Mouse (Mus musculus) splenic B cell, adult 2 months (primary cell): ENCODE results near the gene Ctsa.
A peak's percentile ranks its signal among the peaks of the same experiment; 100 is the strongest.
"Not testable (repeated sequence)": the region's sequence is repeated elsewhere in the genome, so short reads cannot be mapped to it uniquely, and the experiment has no call there.

Experiments
- DNase-seq: peaks from one replicate; pipeline ENCODE4 v3.0.0-alpha.2; 2011; ENCODE audit warnings: low read depth, low spot score
- H3K27me3 ChIP-seq: 2 replicates; pipeline ENCODE4 v1.6.1; 2012; ENCODE audit warnings: mild to moderate bottlenecking, low read length, moderate library complexity, mixed read lengths; ENCODE audit not compliant: control insufficient read depth, poor library complexity, insufficient read depth, severe bottlenecking
- H3K36me3 ChIP-seq: 2 replicates; pipeline ENCODE4 v1.6.1; 2012; ENCODE audit warnings: mild to moderate bottlenecking, low read length, moderate library complexity, mixed read lengths; ENCODE audit not compliant: control insufficient read depth, poor library complexity, insufficient read depth, severe bottlenecking

The Ctsa gene

DNA sequence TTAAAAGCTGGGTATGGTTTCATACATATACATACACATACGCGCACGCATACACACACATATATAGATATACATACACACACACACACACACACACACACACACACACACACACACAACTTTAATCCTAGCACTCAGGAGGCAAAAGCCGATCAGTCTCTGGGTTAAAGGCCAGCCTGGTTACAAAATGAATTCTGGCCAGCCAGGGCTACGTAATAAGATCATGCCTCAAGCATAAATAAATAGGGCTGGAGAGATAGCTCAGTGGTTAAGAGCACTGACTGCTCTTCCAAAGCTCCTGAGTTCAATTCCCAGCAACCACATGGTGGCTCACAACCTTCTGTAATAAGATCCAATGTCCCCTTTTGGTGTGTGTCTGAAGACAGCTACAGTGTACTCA lies 22.9 kb downstream of the Ctsa start:
- not testable (repeated sequence) for DNase-seq, H3K36me3 ChIP-seq, H3K27me3 ChIP-seq

DNA sequence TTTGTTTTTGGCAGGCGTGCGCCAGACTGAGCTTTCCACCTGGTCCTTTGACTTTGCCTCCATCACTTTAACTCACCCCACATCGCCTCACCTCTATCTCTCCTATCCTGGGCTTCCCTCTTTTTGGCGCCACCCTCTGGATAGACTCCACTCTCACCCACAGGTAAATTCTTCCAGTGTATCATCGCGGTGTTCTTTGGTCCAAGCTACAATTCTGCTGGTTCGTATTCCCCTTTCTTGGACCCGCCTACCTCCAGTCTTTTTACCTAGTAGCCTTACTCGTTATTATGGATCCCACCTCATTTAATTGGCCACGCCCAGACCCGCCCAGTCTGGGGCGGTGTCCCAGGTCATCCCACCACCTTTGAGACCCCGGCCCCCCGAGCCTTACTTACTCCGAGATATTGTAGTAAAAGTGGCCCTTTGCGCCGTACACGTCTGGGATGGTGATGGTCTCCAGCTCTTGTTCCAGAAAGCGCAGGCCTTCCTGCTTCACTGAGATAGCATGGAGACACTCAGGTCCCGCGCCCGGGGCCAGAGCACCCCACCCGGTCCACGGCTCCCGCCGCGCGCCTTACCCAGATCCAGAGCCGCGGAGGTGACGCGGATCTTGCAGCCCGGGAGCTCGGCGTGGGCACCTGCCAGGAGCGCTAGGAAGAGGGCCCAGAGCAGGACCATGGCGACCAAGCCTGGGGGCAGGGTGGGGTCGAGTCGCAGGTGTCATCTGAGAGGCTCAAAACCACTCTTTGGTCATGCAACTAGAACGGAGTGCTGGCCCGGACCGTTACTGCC lies 23.8 kb downstream of the Ctsa start:
- no peaks in the 10 kb centered on the region for H3K36me3 ChIP-seq
- H3K27me3 ChIP-seq, result no peaks in the 10 kb centered on the region
- DNase-seq, result no peak

DNA sequence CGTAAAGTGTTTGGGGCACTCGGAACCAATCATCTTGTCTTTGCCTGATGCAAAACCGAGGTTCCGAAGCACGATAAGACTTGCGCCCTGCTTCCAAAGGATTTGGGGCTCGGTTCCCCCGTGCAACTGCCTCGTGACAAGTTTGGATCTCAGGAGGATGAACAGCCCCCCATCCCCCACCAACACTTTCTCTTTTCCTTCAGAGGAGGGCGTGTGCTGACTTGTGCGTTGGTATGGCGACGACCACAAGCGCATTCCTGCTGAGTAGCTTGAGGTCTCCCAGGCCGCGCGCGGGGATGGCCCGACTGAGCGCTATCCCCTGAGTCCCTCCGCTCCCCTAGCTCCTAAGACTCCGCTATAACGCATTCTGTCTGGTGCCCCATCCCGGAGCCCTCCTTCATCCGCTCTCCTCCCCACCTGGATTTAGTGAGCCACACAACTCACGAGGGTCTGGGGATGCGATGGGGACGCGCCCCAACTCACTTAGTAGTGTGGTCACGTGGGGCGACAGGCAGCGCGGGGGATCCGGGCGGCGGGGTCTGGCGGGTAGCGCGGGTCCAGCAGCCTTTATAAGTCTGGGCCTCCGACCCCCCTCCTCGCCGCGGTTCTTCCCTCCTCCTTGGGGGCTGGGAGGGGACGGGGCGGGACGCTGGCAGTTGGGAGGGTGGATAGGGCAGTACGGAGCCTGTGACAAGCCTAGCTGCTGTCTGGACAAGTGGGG lies 24.6 kb downstream of the Ctsa start, which contains the start of gene Pltp:
Pltp (minus strand) TSS at position 611 of the 721 bp plus-strand sequence.
- peak; percentile 56 for DNase-seq
- H3K36me3 ChIP-seq, result no peaks in the 10 kb centered on the region
- H3K27me3 ChIP-seq, result no peaks in the 10 kb centered on the region

DNA sequence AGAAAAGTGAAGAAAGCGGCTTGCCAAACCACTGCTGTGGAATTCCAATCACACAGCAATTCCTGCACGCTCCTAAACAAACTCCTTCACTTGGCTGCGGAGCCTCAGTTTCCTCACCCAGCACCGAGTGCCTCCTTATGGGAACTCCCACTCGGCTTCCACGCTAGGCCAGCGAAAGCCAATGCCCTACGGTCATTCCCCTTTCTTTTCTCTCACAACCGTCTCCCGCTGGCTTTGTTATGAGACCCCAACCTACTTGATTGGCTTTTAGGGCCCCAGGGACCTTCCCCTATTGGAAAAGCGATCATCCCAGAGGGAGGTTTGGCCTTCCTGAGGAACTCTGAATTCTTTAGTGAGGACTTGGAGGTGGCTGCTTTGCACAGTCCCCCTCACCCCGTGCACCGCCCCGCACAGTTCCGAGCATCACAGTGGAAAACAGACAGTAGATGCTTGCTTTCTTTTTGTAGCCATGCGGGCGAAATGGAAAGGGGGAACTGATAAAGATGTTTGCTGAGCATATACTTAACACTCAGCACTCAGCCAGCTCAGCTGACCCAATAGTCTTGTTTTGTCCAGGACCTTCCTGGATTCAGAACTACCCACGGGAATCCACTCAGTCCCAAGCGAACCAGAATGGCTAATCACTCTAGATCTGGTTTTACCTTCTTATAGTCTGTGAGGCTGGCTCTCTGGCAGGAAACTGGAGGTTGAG lies 25.3 kb downstream of the Ctsa start:
- DNase-seq, result peak; percentile 34
- Histone ChIP-seq H3K36me3 (no peaks in the 10 kb centered on the region), H3K27me3 (no peaks in the 10 kb centered on the region)

DNA sequence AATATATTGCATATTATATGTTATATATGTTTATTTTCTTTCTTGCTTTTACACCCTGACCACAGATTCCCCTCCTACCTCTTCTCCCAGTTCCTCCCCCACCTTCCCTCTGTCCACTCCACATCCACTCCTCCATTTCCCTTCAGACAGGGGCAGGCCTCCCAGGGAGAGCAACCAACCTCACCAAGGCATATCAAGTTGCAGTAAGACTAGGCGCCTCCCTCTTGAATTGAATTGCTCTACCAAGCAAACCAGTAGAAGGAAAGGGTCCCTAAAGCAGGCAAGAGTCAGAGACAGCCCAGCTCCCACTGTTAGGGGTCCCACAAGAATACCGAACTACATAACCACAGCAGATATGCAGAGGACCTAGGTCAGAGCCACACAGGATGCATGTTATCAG lies 26.5 kb downstream of the Ctsa start:
- H3K27me3 ChIP-seq, result no peaks in the 10 kb centered on the region
- no peaks in the 10 kb centered on the region for H3K36me3 ChIP-seq
- DNase-seq, result no peak

DNA sequence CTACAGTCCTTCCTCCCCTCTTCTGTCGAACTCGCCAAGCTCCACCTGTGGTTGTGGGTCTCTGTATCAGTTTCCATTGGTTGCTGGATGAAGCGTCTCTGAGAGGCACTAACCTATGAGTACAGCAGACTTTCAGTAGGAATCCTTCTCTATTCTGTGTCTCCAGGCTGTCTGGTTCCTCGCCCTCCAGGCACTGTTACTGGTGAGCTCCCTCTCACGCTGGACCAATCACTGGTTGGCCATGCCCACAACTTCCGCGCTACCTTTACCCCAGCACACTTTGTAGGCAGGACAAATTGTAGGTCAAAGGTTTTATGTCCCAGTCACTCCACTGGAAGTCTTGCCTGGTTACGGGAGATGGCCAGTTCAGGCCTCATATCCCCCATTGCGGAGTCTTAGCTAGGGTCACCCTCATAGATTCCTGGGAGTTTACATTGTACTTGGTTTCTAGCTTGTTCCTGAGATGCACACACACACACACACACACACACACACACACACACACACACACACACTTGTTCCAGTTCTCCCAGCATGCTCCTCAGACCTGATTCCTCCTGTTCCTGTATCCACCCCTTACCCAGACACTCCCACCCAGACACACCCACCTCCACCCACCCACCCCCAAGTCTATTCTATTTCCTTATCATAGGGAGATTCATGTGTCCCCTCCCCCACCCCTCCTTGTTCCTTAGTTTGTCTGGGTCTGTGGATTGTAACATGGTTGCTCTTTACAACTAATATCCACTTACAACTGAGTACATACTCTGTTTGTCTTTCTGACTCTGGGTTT lies 27.2 kb downstream of the Ctsa start:
- Histone ChIP-seq H3K27me3 (no peaks in the 10 kb centered on the region), H3K36me3 (no peaks in the 10 kb centered on the region)
- DNase-seq, result no peak

DNA sequence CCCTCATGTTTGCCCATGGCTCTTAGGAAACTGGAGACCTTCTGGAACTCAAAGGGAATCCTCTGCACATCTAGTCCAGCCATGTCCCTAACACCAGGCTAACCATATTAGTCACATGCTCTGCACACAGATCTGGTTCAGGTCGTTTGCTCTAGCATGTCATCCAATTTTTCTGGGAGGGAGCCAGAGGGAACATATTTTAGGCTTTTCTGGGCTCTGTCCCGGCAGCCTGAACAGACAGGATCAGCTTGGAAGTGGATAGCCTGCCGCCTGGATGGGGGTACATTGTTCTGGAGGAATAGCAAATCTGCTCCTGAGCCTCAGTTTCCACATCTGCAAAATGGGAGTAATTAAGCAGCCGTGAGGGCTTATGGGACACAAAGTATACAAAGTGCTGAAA lies 28.4 kb downstream of the Ctsa start:
- no peak for DNase-seq
- Histone ChIP-seq H3K36me3 (no peaks in the 10 kb centered on the region), H3K27me3 (no peaks in the 10 kb centered on the region)

DNA sequence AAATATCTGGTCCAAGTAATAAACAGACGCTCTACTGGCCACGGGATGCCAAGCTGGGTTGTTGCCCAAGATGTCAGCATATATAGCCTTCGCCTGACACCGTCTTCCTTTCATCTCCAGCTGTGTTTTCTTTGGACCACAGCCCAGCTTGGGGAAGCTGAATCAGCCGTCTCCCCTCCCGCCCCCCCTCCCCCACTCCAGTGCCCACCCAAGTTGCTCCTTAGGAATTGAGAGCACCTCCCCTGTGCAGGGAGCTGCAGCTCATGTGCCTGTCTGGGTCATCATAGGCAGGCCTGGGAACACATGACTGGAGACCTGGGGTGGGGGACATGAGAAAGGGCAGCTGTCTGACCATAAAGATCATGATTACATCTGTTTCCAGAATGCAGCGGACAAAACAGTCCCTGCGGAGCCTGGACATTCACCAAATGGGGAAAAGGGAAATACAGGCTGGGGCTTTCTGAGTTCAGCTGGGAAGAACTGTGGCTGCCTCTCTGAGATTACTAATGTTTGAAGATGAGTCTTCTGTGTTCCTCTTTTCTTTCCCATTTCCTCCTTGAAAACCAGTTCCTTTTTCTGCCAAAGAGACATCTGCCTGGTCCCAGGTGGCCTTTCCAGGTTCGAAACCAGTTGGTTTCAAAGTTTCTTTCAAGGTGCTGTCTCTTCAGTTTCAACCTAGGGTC lies 29.6 kb downstream of the Ctsa start:
- DNase-seq, result peak; percentile 57
- H3K36me3 ChIP-seq, result no peaks in the 10 kb centered on the region
- no peaks in the 10 kb centered on the region for H3K27me3 ChIP-seq

DNA sequence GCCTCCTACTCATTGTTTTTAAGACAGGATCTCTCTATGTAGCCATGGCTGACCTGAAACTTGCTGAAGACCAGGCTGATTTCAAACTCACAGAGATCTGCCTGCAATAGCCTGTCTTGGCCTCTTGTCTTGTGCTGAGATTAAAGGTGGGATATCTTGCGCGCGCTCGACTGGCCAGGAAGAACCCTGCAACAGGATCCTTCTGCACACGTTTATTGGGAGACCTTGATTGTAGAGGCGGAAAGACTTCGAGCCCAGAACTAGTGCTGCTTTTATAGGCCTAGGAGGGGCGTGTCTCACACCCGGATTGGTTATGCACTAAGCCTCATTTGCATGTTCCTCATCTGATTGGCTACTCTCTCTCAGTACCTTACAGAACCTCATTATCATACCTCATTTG lies 30.7 kb downstream of the Ctsa start:
- not testable (repeated sequence) for H3K36me3 ChIP-seq, H3K27me3 ChIP-seq, DNase-seq

DNA sequence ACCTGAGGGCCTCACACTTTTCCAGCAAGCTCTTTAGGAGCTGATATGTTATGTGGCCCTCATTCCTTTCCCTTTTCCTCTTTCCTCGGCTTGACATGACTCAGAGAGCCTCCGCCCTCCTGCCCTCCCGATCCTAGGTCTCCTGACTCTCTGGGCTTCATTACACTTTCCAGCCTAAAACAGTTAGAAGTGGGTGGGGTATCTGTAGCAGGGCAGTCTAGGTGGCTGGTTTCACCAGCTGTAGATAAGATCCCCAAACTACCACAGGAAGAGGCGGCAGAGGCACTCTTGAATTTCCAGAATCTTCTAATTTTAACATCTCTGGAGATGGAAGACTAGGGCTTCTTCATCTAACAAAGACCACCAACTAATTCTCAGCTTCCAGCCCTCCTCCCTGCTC lies 31.9 kb downstream of the Ctsa start:
- Histone ChIP-seq H3K27me3 (no peaks in the 10 kb centered on the region), H3K36me3 (no peaks in the 10 kb centered on the region)
- no peak for DNase-seq

DNA sequence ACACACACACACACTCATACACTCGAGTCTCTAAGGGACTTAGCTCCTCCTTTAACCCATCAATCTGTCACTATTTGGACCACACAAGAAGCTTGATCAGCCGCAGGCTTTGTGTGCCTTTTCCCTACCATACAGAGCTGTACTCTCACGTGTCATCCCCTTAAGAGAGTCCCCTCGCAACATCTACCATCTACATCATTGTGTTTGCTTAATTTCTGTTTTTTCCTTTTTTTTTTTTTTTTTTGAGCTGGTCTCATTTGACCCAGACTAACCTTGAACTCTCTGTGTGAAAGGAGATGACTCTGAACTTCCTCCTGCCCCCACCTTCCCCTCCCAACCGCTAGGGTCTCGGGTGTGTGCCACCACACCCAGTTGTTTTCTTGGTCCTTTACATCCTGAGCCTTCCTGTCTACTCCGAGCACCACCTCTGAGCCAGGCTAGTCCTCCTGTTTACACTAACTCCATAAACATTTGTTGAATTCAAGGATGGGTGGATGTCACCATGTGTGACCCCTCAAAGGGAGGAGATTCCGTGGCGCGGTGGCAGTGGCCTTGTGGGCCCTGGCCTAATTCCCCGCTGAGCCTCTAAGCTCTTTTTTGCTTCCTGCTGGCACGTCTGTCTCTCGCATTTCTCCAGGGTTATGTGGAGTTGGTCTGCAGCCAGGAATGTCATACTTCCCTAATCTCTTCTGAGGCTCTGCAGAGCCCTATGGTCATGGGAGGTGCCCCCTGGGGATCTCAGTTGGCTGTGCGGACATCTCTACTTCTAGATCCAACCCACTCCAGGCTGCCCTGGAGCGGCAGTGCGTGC lies 34.3 kb downstream of the Ctsa start:
- no peaks in the 10 kb centered on the region for H3K36me3 ChIP-seq

DNA sequence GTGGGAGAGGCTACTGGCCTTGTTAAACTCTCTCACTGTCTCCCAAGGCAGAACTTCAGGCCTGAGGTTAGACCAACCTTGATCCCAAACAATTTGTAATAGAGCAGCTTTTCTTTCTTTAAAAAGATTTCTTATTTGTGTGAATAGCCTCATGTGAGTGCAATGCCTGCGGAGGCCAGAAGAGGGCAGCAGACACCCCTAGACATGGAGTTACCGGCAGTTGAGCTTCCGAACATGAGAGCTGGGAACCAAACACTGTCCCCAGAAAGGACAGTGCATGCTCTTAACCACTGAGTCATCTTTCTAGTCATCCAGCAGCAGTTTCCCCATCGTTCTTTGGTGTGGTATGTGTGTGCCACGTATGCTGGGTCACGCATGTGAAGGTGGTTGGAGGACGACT lies 34.9 kb downstream of the Ctsa start:
- peak; percentile 42 for DNase-seq

More for the DNA sequence above, 34.3 kb downstream of the Ctsa start:
- no peaks in the 10 kb centered on the region for H3K27me3 ChIP-seq
- DNase-seq, result peak; percentile 49

DNA sequence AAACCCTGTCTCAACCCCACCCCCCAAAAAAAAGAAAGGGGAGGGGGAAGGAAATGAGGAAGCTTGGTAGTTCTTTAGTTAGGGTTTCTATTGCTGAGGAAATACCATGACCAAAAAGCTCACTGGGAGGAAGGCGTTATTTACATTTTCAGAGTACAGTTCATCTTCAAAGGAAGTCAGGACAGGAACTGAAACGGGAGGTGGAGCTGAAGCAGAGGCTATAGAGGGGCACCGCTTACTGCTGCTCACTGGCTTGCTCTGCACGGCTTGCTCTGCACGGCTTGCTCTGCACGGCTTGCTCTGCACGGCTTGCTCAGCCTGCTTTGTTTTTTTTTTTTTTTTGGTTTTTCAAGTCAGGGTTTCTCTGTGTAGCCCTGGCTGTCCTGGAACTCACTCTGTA lies 35.8 kb downstream of the Ctsa start:
- Histone ChIP-seq H3K27me3 (no peaks in the 10 kb centered on the region), H3K36me3 (no peaks in the 10 kb centered on the region)
- peak; percentile 93 for DNase-seq

More for the DNA sequence above, 34.9 kb downstream of the Ctsa start:
- H3K36me3 ChIP-seq, result no peaks in the 10 kb centered on the region
- no peaks in the 10 kb centered on the region for H3K27me3 ChIP-seq
